ENCODE assay signal across 25 mouse cellular contexts in genomic region chr16:57332301-57332700, GRCm38 (mm10). TPM values are rescaled to one million over a fixed set of nuclear protein-coding genes. Genes with fewer than 3 reads are reported as not detected.
"Had no signal": no experiment of that assay in that cellular context is flagged by ENCODE, and none has a peak within 500 bp of the region (broad histone marks: within the 10 kb centered on the region; RNA-seq: fewer than 3 reads in every experiment).

No protein-coding gene starts in this region.

- ATAC-seq: liver, postnatal 0 days had no signal

- H3K4me1 ChIP-seq: midbrain, embryonic 10.5 days; neural tube, embryonic 12.5 days; neural tube, embryonic 15.5 days had no signal

- H3K4me2 ChIP-seq: kidney, embryonic 15.5 days; limb, embryonic 12.5 days; liver, embryonic 11.5 days; lung, embryonic 14.5 days; neural tube, embryonic 12.5 days; neural tube, embryonic 15.5 days had no signal

- DNase-seq: kidney, adult 11 months; kidney, adult 8-10 months; kidney, postnatal 10 days; kidney, postnatal 36 days; layer of hippocampus, postnatal 36 days; liver, postnatal 0 days; lung, embryonic 14.5 days; lung, postnatal 10 days; lung, postnatal 36 days; midbrain, embryonic 14.5 days; right cerebral cortex, adult 18-20 months; right cerebral cortex, postnatal 14 days; right cerebral cortex, postnatal 4 days; thymus, adult 18-20 months; thymus, postnatal 36 days had no signal

- H3K4me3 ChIP-seq: kidney, embryonic 15.5 days; left cerebral cortex, adult 2 months; limb, embryonic 12.5 days; megakaryocyte, embryonic 14.5 days; midbrain, embryonic 10.5 days; neural tube, embryonic 12.5 days; neural tube, embryonic 15.5 days had no signal

- H3K27me3 ChIP-seq: kidney, embryonic 15.5 days; limb, embryonic 12.5 days; megakaryocyte, embryonic 14.5 days; neural tube, embryonic 12.5 days; neural tube, embryonic 15.5 days had no signal

- H3K9ac ChIP-seq: kidney, embryonic 15.5 days; limb, embryonic 12.5 days; liver, embryonic 14.5 days; liver, postnatal 0 days; lung, embryonic 14.5 days; neural tube, embryonic 12.5 days; neural tube, embryonic 15.5 days had no signal

- H3K36me3 ChIP-seq: kidney, embryonic 15.5 days; limb, embryonic 12.5 days; midbrain, embryonic 10.5 days; neural tube, embryonic 12.5 days; neural tube, embryonic 15.5 days had no signal

- H3K9me3 ChIP-seq: kidney, embryonic 15.5 days; limb, embryonic 12.5 days; megakaryocyte, embryonic 14.5 days; midbrain, embryonic 10.5 days; neural tube, embryonic 12.5 days; neural tube, embryonic 15.5 days had no signal

- H3K27ac ChIP-seq: kidney, embryonic 15.5 days; left cerebral cortex, adult 2 months; limb, embryonic 12.5 days; liver, embryonic 14.5 days; midbrain, embryonic 10.5 days; neural tube, embryonic 12.5 days; neural tube, embryonic 15.5 days; stomach, postnatal 0 days had no signal

RNA-seq across cellular contexts. Expression of gene Tmem30c, which starts 39.6 kb away (rescaled TPM):
- polyA plus RNA-seq: liver, embryonic 11.5 days; liver, embryonic 14.5 days; liver, postnatal 0 days; stomach, postnatal 0 days had no signal
